Mouse (Mus musculus): ENCODE data around the gene Serpinc1. TPM values are rescaled to one million over a fixed set of nuclear protein-coding genes. Genes with fewer than 3 reads are reported as not detected.
"Not testable (repeated sequence)": the region's sequence is repeated elsewhere in the genome, so short reads cannot be mapped to it uniquely, and the experiment has no call there.

Serpinc1 gene
- total RNA-seq (2015) = 0.16 and 1.1 TPM in 2 replicates
- total RNA-seq (2017) = 0.61 and 1.4 TPM in 2 replicates

- no peak for ATAC-seq (ENCODE audit: poor library complexity, severe bottlenecking)
Observed at GRCm38 (mm10) chr1:160978071-160978735, at the start of gene Serpinc1. Gene Serpinc1 (plus strand): TSS chr1:160978585.

DNA sequence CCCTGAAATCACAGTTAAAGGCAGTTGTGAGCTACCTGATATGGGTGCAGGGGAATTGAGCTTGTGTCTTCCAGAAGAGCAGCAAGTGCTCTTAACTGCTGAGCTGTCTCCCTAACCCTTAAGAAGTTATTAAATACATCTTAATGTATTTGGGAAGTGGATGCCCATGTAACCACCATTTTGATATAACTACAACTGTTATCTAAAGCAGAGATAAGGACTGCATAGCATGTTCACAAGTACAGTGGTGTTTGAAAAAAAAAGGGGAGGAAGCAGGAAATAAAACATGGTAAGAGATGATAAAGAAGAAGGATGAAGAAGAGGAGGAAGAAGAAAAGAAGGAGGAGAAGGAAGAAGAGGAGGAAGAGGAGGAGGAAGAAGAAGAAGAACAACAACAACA lies 47.1 kb upstream of the Serpinc1 start:
- no peak for ATAC-seq (ENCODE audit: poor library complexity, severe bottlenecking)

GRCm38 (mm10) chr1:160933896-160934482 lies 44.4 kb upstream of the Serpinc1 start:
- ATAC-seq (ENCODE audit: poor library complexity, severe bottlenecking) = peak; percentile 81

DNA sequence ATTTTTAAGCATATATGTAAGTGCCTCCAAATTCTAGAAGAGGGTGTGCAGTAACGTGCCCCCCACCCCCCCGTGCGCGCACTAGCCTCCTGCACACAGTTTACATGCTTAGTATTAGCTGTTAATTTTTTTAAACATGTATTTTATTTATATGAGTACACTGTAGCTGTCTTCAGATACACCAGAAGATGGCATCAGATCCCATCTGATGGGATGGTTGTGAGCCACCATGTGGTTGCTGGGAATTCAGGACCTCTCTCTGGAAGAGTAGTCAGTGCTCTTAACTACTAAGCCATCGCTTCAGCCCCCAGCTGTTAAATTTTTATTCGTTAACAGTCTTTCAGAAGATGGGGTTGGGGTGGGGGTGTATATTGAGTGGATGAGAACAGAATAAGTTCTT lies 42.8 kb upstream of the Serpinc1 start:
- no peak for ATAC-seq (ENCODE audit: poor library complexity, severe bottlenecking)

- no peak for ATAC-seq (ENCODE audit: poor library complexity, severe bottlenecking)
Observed at GRCm38 (mm10) chr1:160963199-160963598, 15.2 kb upstream of the Serpinc1 start.

DNA sequence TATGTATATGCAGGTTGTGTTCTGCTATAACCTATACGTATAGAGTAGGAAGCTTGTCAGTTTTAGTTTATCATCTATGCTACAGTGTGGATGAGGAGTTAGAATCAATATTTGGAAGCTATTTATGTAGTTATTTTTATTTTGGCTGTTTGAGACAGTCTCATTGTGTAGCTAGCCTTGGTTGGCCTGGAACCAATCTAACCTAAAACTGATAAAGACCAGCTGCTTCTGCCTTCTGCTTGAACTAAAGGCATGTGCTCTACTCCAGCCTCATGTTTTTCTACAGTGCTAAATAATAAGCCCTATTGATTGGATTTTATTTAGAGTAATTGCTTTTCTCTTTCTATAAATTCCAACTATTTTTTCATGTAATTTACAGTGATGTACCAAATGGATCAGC lies 11.1 kb upstream of the Serpinc1 start:
- no peak for ATAC-seq (ENCODE audit: poor library complexity, severe bottlenecking)

DNA sequence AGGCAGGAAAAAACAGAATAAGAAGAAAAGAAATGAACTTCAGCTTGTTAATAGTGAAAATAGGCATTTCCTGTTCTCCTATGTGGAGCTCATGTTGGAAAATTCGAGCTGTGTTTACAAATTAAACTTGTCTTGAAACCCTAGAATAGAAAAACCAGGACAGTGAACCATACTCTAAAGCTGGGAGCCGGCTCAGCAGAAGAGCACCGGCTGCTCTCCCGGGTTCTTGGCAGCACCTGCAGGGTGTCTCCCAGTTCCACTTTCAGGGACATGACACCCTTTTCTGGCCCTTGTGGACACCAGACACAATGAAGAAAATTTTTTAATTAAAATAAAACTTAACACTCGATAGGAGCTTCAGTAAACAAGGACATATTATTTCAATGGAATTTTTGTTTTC lies 9.7 kb upstream of the Serpinc1 start:
- ATAC-seq (ENCODE audit: poor library complexity, severe bottlenecking) = no peak

DNA sequence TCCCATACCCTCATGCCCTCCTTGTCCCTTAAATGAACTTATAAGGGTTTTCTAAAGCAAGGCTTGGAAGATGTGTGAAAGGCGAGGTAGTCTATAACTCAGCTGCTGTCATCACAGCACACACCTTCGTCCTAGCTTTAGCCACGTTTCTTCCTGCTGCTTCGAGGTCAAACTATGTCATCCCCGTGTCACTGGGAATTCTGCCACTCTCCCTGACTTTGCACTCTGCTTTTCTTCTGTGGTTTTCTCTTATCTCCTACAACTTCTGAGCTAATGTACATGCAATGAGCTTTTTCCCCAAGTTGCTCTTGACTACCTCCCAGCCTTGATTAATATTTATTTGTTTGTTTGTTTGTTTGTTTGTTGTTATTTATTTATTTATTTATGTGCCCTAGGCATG lies 1.6 kb downstream of the Serpinc1 start:
- ATAC-seq (ENCODE audit: poor library complexity, severe bottlenecking) = no peak

DNA sequence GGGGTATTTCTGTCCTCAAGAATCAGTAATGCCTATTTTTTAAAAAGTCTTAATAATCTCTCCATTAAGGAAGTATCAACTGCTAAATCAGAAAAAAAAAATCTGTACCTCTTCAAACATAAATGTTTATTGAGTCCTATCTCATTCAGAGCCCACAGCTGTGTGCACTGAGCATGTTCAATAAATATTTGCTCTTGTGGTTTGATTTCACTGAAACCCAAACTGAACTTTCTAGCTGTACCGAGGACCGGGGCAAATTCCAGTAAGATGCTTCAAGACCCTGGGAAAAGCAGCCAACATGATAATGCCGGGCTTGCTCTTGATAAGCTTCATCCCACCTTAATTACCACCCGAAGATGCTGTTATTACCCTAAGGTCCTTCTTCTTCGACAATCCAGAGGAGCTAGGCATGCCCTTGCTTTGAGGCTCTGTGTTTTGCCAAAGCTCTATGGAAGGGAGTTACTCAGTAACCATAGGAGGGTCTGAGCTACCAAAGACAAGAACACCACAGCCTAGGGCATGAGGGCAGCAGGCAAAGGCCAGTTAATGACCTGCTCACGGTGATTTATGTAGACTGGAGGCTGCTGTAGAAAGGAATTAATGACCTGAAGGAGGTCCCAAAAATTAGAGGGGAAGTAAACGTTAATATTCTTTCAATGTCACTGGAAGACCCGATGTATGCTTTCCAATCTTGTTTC lies 2.3 kb downstream of the Serpinc1 start:
- no peak for ATAC-seq (ENCODE audit: poor library complexity, severe bottlenecking)

- ATAC-seq (ENCODE audit: poor library complexity, severe bottlenecking) = no peak
Observed at GRCm38 (mm10) chr1:160981337-160981736, 3.0 kb downstream of the Serpinc1 start.

DNA sequence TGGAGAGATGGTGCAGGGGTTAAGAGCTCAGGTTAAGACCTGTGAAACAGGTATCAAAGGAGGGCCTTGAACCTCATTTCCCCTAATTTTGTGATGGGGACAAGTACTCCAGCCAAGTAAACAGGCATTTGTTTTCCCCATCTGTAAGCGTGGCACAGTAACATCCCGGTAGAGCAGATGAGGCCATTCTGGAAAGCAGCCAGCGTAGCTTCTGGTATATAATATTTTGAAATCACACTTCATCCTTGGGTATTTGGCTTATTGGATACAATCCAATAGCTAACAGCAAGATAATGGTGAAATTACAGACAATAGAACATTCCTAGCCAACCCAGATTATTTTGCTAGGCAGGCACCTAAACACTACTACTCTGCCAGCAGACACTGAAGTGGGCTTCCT lies 4.5 kb downstream of the Serpinc1 start:
- no peak for ATAC-seq (ENCODE audit: poor library complexity, severe bottlenecking)

DNA sequence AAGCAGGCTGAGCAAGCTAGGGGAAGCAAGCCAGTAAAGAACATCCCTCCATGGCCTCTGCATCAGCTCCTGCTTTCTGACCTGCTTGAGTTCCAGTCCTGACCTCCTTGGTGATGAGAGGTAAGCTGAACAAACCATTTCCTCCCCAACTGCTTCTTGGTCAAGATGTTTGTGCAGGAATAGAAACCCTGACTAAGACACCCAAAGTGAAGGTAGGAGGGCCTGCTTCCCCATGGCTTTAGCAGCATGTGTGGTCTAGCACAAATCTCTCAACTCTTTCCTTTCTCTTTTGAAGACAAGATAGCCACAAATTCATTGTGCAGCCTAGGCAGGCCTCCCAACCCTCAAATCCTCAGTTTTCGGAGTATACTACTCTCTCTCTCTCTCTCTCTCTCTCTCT lies 6.3 kb downstream of the Serpinc1 start:
- not testable (repeated sequence) for ATAC-seq (ENCODE audit: poor library complexity, severe bottlenecking)

GRCm38 (mm10) chr1:160985477-160985876 lies 7.1 kb downstream of the Serpinc1 start:
- ATAC-seq (ENCODE audit: poor library complexity, severe bottlenecking) = no peak

GRCm38 (mm10) chr1:160986881-160987635 lies 8.7 kb downstream of the Serpinc1 start:
- ATAC-seq (ENCODE audit: poor library complexity, severe bottlenecking) = no peak

DNA sequence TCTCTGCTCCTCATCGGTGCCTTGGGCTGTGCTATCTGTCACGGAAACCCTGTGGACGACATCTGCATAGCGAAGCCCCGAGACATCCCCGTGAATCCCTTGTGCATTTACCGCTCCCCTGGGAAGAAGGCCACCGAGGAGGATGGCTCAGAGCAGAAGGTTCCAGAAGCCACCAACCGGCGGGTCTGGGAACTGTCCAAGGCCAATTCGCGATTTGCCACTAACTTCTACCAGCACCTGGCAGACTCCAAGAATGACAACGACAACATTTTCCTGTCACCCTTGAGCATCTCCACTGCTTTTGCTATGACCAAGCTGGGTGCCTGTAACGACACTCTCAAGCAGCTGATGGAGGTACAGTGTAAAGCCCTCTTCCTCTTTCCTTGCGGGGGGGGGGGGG lies 11.0 kb downstream of the Serpinc1 start:
- ATAC-seq (ENCODE audit: poor library complexity, severe bottlenecking) = no peak

DNA sequence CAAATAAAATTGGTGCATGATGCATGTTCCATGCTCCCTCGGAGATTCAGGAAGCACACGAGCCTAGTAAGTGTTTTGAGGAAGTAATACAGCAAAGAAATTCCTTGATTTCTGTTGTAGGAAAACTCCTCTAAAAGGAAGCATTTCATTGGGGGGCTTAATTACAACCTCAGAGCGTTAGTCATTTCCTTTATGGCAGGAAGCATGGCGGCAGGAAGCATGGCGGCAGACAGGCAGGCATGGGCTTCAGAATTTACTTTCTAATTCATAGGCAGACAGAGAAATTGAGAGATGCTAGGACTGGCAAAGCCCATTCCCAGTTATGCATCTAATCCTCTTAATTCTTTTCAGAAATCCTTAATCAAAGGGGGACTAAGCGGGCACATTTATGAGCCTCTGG lies 15.5 kb downstream of the Serpinc1 start:
- no peak for ATAC-seq (ENCODE audit: poor library complexity, severe bottlenecking)

GRCm38 (mm10) chr1:161004942-161005341 lies 26.6 kb downstream of the Serpinc1 start:
- ATAC-seq (ENCODE audit: poor library complexity, severe bottlenecking) = no peak

DNA sequence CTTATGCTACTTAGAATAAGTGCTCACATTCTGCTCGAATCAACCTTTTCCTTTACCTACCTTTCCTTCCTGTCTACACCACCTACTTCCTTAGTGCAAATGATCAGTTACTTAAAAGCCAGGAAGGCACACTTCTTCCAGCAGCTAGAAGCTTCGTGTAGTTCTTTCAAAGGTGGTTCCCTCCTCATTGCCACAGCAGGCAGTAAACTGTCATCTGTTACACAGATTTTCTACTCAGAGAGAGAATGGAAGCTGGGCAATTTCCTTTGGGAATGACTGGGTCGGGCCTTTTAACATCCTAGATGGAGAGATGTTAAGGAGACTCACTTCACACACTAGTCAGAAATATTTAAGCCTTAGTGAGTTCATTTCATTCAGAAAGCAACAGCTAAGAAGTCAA lies 27.1 kb downstream of the Serpinc1 start:
- no peak for ATAC-seq (ENCODE audit: poor library complexity, severe bottlenecking)

GRCm38 (mm10) chr1:161006471-161006870 lies 28.1 kb downstream of the Serpinc1 start:
- ATAC-seq (ENCODE audit: poor library complexity, severe bottlenecking) = no peak

- ATAC-seq (ENCODE audit: poor library complexity, severe bottlenecking) = no peak
Observed at GRCm38 (mm10) chr1:161008038-161008437, 29.7 kb downstream of the Serpinc1 start.

- ATAC-seq (ENCODE audit: poor library complexity, severe bottlenecking) = no peak
Observed at GRCm38 (mm10) chr1:161010436-161010835, 32.1 kb downstream of the Serpinc1 start.

Measured in megakaryocyte, adult 5-6 weeks (primary cell).